Mouse (Mus musculus) spleen, adult 2 months (tissue): ENCODE results near the gene Pabpc1l.

Experiments used
- CTCF ChIP-seq: fragments of 200-500 bp; IDR thresholded peaks from 2 replicates; pipeline ENCODE4 v1.5.1; 2011; ENCODE audit warnings: mild to moderate bottlenecking, inconsistent platforms; ENCODE audit not compliant: insufficient read depth, insufficient read length, insufficient replicate concordance; ENCODE audit errors: extremely low read depth
- POLR2A ChIP-seq: fragments of 200-500 bp; IDR thresholded peaks from 2 replicates; pipeline ENCODE4 v1.6.1; 2011; ENCODE audit warnings: low read depth, low read length, inconsistent platforms

- TF ChIP-seq POLR2A = peak; percentile 23; the same call in 1 of the 2 replicates
- no peak for TF ChIP-seq CTCF
Measured at GRCm38 (mm10) chr2:164075088-164075487, 49.8 kb downstream of the Pabpc1l start.
